Mouse (Mus musculus): Measurements from ENCODE around the gene Moxd2. TPM values are rescaled to one million over a fixed set of nuclear protein-coding genes. Genes with fewer than 3 reads are reported as not detected.

The Moxd2 gene
- polyA plus RNA-seq (2014; fragmentation: Illumina TruSeq; extraction: RNeasy Lipid Tissue Mini Kit (QIAGEN cat#74804); ENCODE audit: low replicate concordance), result not detected

GRCm38 (mm10) chr6:40887394-40887793 lies at the start of gene Moxd2:
Moxd2 (minus strand) TSS chr6:40887494.

GRCm38 (mm10) chr6:40900287-40900686 lies 13.0 kb upstream of the Moxd2 start, which contains the start of gene Prss58:
Prss58 (minus strand) TSS chr6:40900387.

Other genes starting within 250 kb of the Moxd2 start
- not detected for gene Prss58, start 12.9 kb upstream of the Moxd2 start, polyA plus RNA-seq (2014; fragmentation: Illumina TruSeq; extraction: RNeasy Lipid Tissue Mini Kit (QIAGEN cat#74804); ENCODE audit: low replicate concordance)
- not detected for gene 1700074P13Rik, start 53.1 kb upstream of the Moxd2 start, polyA plus RNA-seq (2014; fragmentation: Illumina TruSeq; extraction: RNeasy Lipid Tissue Mini Kit (QIAGEN cat#74804); ENCODE audit: low replicate concordance)
- gene Gm4744, start 64.4 kb upstream of the Moxd2 start, polyA plus RNA-seq (2014; fragmentation: Illumina TruSeq; extraction: RNeasy Lipid Tissue Mini Kit (QIAGEN cat#74804); ENCODE audit: low replicate concordance), result not detected
- gene 1810009J06Rik, start 77.3 kb upstream of the Moxd2 start, polyA plus RNA-seq (2014; fragmentation: Illumina TruSeq; extraction: RNeasy Lipid Tissue Mini Kit (QIAGEN cat#74804); ENCODE audit: low replicate concordance), result not detected
- gene Gm2663, start 112.0 kb upstream of the Moxd2 start, polyA plus RNA-seq (2014; fragmentation: Illumina TruSeq; extraction: RNeasy Lipid Tissue Mini Kit (QIAGEN cat#74804); ENCODE audit: low replicate concordance), result not detected
- gene 2210010C04Rik, start 148.0 kb upstream of the Moxd2 start, polyA plus RNA-seq (2014; fragmentation: Illumina TruSeq; extraction: RNeasy Lipid Tissue Mini Kit (QIAGEN cat#74804); ENCODE audit: low replicate concordance), result 629 TPM

Measured in small intestine, adult 10 weeks (tissue).